Mouse (Mus musculus) B cell, adult 2 months (primary cell): ENCODE data around the gene Smyd4.
"Not testable (repeated sequence)": the region's sequence is repeated elsewhere in the genome, so short reads cannot be mapped to it uniquely, and the experiment has no call there.

Experiments
- DNase-seq, 2 experiments: peaks; one replicate each; pipeline ENCODE4 v3.0.0; 2022

The Smyd4 gene

DNA sequence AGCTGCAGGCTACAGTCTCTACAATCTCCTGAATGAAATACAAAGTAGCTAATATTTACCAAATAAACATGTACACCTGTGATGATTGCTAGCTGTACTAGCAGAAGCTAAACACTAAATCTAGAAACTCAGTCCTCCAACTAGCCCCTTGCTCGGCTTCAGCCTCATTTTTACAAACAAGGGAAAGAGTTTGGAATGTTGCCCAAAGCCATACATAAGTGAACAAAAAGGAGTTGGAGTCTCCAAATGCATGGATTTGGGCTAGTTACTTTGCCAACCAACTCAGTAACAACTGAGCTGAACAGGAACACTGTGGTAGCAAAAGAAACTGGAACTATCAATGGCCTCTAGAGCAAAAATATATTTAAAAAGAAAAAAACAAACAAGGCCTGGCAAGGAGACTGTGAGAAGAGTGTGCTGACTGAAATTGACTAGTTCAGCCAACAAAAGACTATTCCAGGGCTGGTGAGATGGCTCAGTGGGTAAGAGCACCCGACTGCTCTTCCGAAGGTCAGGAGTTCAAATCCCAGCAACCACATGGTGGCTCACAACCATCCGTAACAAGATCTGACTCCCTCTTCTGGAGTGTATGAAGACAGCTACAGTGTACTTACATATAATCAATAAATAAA is 1.6 kb upstream of the Smyd4 start:
- DNase-seq = no peak

DNA sequence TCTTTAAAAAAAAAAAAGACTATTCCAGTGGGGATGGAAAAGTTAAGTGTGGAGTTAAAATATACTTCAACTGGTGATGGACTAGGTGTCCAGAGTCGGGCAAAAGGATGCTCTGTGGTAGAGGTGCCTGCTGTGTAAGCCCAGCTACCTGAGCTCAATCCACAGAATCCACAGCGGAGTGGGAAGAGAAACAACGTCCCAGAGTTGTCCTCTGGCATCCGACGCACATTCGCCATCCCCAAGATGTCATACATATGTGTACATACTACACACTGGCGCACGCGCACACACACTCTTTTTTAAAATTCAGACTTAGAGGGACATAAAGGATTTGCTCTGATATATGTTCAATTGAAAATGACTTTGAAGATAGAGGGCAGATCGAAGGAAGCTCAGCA is 1.0 kb upstream of the Smyd4 start:
- no peak for DNase-seq

DNA sequence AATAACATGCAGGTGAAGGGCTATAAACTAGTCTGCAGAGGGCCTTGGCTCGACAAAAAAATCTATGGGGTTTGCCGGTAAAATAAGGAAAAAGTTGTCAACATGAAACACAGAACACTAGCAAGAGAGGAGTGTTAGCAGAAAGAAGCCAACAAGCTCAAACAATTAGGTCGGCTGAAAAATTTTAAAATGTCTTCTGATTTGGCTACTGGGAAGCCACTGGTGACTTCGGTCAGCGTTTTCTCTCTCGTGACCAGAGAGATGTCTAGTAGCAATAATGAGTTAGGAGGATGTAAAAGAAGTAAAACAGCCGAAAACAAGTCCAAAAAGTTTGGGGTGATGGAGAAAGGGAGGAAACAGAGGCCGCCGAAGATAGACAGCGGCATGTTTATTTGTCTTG is 637 bp upstream of the Smyd4 start:
- DNase-seq = no peak

DNA sequence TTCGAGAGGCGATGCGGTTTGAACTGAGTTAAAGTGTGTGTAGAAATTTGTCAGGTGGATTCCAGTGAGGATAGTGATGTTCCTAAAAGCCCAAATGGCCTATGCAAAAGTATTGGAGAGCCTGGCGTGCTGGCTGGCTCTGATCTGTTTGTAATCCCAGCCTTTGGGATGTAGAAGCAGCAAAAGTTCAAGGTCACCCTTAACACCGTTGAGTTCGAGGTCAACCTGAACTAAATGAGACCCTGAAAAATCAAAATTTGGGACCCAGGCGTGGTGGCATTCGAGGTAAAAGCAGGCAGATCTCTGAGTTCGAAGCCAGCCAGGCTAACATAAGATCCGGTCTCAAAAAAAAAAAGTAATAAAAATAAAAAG is 643 bp downstream of the Smyd4 start:
- DNase-seq = no peak

DNA sequence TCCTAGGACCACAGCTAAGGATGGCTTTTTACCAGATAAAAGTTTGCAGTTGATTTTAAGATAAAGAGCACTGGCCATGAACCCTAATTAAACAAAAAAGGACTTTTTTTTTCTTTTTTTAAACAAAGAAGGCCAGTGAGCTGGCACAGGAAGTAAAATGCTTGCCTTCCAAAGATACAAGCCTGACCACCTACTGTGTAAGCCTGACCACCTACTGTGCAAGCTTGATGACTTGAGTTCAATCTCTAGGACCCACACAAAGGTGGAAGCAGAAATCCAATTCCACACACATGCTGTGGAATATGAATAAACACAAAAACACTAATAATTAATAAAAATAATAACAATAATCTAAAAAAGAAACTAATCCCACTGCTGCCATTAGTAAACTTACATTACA is 3.0 kb downstream of the Smyd4 start:
- DNase-seq = no peak

DNA sequence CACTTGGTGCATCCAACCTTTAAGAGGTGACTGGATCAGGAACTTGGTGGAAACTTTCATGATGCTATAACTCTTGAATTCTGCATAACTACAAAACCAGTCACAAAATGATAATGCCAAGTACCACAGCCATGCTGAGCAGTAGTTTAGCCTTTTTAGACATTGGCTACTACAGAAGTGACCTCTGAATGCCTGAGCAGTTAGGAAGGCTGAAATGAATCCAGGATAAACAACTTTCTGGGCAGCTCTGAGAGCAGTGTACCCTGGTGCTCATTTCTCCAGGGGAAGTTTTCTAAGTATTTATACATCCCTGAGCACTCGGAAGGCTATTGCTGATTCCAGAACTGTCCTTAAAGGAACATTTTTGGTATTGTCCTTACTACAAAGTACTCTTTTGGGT is 7.2 kb downstream of the Smyd4 start:
- DNase-seq = no peak

DNA sequence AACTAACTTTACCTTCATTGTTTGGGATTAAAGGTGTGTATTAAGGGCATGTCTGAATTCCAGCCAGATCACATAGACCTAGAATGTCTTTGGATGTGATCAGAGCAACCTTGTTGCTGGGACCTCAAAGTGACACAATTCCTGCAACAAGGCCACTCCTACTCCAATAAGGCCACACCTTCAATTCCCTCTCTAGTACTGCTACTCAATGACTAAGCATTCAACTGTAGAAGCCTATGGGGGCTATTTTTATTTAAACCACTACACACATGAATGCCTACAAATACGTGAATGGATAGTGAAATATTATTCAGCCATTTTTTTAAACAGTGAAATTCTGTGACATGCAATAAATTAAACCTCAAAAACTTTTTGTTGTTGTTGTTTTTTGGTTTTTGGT is 28.9 kb downstream of the Smyd4 start:
- no peak for DNase-seq

DNA sequence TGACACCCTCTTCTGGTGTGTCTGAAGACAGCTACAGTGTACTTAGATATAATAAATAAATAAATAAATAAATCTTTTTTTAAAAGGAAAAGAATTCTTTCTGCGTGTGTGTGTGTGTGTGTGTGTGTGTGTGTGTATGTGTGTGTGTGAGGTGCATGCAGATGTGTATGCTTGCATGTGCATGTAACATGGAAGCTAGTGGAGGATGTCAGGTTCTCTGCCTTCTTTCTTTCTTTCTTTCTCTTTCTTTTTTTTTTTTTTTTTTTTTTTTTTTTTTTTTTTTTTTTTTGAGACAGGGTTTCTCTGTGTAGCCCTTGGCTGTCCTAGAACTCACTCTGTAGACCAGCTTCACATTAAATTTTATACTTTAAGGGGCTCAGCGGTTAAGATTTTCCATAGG is 30.6 kb downstream of the Smyd4 start:
- not testable (repeated sequence) for DNase-seq

DNA sequence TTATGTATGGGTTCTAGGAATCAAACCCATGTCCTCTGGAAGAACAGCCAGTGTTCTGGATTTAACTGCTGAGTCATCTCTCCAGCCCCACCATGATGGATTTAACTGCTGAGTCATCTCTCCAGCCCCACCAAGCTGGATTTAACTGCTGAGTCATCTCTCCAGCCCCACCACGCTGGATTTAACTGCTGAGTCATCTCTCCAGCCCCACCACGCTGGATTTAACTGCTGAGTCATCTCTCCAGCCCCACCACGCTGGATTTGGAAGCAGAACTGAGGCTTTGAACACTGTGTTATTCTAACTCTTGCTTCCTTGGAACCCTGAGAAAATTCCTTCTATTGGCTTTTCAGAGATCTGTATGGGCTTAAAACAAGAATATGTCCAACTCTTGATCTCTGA is 35.3 kb downstream of the Smyd4 start:
- not testable (repeated sequence) for DNase-seq

DNA sequence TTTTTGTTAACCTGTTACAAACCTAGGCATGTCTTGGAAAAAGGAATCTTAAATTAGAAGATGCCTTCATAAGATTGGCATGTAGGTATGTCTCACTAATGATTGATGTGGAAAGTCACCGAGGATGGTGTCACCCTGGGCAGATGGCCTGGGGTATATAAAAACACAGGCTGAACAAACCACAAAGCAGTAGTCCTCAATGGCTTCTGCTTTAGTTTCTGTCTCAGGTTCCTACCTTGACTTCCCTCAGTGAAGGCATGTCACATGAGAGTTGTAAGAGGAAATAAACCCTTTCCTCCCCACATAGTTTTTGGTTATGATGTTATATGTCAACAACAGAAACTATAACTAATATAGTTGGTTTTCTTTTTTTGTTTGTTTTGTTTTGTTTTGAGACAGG is 47.4 kb downstream of the Smyd4 start:
- DNase-seq = peak in 1 of 2 experiments; percentile 13

DNA sequence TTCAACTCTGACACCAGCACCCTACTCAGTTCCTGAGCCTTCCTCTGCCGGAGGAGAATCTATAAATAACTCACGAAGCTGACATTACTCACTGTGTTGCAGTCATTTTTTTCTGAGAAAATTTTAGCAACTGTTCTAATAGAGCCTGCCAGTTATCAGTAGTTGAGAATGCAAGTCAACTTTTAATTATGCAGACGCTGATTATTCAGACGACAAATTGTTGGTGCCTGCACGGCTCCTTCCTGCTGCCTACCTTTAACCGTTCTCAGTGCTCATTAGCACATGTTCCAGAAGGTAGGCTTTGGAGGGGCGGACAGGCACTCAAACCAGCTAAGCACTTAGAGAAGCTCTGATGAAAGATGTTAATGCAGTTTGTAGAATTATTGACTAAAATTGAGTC is 49.2 kb downstream of the Smyd4 start:
- DNase-seq = no peak

DNA sequence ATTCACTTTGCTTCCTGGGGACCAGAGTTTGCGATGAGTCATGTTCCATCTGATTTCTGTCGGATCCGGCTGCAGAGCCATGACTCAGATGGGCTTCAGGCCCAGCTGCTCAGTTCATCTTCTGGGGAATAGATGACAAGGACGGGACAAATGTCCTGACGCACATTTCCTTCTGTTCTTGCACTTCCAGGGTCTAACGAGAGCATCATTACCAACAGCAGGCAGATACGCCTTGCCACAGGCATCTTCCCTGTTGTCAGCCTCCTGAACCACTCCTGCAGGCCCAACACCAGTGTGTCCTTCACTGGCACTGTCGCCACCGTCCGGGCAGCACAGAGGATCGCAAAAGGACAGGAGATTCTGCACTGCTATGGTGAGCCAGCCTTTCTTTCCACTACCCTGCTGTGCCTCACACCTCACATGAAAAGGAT is 51.2 kb downstream of the Smyd4 start:
- no peak for DNase-seq

DNA sequence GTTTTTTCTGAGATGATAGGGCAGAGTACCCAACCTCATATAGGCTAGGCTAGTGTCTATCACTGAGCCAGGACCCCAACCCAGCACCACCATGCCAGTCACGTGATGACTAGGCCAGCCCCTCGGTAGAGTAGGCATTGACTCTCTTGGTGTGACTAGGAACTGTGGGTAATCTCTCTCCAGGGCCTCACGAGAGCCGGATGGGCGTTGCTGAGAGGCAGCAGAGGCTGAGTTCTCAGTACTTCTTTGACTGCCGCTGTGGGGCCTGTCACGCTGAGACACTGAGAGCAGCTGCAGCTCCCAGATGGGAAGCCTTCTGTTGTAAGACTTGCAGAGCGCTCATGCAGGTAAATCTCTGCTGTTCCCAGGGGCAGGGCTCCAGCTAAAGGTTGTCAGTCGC is 51.9 kb downstream of the Smyd4 start:
- DNase-seq = no peak

DNA sequence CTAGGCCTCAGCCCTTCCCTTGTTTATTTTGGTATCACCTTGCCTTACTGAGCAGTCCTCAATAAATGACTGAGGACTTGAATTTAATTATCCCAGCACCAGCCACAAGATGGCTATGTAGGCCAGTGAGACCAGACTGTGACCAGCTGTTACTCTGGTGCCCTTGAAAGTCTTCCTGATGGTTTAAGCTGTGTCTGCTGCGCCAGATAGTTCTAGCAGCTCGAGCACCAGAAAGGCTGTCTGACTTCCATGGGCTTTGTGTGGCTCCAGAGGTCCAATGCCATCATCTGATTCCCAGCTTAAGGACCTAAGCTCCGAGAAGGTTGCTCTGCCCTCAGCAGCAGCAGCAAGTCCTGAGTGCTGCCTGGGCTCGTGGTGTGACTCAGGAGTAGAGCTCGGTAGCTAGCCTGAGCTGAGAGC is 54.0 kb downstream of the Smyd4 start:
- peak; percentile 38 to 39 for DNase-seq

DNA sequence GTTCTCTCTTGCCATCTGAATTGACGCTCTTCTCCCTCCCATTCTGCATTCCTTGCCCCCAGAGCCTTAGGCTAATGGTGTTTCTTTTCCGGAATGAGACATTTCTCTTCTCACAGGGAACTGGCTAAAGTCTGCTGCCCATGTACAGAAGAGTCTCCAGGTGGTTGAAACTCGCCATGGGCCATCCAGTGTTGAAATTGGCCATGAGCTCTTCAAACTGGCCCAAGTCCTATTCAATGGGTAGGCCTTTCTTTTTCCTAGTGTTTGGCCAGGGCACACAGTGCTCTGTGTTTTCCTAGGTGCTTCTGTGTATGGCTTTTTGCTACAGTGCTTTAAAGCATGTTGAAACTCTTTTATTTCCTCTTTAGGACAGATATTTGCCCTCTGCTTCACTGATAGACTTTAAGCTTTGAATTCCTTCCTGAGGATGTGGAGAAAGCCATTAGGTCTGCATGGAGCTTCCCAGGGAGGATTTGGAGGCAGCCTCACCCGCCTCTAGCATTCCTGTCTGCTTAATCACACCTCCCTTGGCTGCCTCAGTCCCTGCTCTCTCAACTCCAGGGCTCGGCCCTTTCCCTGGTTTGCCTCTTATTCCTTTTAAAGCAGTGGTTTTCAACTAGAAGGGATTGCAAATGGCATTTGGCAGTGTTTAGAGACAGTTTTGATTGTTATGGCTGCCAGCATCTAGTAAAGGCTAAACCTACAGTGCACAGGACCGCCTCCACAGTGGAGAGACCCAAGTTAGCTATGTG is 55.2 kb downstream of the Smyd4 start:
- no peak for DNase-seq

DNA sequence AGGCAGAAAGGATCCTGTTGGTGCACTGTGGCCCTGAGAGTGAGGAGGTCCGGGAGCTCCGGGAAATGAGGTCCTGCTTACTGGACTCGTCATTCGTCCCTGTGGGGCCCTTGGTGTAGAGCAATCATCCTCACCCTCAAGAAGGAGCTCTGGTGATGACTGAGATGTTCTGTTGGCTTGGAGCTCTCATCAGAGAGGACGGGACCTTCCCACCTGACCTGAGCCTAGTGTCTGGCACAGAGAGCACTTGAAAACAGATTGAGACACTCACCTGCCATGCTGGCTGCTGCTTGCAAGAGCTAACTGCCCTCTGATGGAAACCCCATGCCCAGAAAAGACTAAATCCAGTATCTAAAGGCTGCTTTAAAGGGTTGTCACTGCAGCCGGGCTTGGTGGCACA is 56.6 kb downstream of the Smyd4 start:
- no peak for DNase-seq

DNA sequence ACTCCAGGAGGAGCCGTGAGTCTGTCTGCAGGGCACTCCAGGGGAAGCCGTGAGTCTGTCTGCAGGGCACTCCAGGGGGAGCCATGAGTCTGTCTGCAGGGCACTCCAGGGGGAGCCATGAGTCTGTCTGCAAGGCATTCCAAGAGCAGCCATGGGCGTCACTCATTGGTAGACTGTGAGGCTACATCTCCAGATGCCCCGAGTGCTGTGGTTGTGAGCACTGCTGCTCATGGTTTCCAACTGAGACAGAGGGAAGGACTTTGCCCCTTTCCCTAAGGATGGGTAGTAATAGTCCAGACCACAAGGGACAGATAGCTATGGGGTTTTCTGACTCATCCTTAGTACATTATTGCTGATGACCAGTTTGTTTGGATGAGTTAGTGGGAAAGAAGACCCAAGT is 57.9 kb downstream of the Smyd4 start:
- DNase-seq = no peak

DNA sequence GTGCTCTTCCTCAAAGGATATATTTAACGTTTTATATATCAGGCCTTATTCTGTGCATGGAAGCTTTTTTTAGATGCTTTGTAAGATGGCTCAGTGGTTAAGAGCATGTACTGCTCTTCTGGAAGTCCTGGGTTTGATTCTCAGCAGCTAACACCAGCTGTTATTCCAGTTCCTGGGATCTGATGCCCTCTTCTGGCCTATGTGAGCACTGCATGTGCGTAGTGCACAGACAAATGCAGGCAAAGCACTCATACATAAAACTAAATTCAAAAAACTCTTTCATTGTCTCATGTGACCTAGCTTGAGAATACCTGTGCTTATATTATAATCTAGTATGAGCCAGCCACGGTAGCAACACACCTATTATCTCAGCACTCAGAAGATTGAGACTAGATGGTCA is 58.6 kb downstream of the Smyd4 start:
- DNase-seq = peak; percentile 81

DNA sequence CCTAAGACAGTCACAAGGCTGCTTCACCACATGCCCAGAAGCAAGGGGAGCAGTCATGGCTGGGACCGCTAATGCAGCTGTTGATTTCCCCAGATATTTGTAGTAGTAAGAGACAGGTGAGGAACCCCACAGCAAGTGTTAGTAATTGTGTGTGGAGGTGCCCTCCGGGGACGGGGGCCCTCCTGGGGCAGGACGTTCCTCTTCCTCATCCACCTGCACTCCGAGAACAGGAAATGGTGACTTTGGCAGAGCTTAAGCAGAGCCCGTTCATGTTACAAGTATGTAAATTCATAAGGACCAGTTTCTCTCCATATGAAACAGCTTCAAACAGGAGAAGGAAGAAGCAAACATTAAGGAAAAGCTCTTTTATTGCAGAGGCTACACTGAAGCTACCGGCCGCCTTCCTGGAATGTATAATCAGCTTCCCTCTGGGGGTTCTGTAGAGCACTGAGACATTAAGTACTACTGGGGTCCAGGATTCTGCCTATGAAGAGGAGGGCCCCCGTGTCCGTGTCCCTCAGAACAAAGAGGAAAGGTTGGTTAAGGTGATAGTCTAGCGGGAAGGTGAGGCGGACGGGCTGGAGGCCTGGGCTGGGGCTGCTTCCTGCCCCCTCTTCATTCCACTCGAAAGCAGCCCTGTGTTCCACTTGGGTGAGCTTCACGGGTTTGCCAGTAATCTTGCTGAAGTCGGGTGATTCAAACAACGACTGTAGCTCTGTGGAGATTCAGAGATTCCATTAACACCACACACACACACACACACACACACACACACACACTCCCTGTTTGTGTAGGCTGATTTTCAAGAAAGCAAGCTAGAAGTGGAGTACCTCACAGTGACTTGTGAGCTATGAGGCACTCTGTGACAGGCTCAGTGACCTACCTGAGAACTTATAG is 61.7 kb downstream of the Smyd4 start:
- peak; percentile 56 to 59 for DNase-seq

DNA sequence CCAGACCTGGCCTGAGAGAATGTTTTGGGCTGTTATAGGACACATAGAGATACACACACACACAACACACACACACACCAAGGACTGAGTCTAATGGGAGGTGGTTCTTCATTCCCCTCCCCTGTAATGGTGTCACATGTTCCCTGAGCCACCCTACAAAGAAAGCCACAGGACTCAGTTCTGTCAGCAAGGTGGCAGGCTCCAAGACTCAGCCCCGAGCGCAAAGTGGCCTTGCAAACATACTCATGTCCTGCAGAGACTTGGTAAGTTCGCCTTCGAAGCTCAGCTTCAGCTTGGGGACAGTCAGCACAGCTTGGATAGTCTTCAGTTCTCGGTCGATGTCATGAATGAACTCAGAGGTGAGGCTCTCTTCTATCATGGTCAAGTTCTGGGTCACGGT is 62.4 kb downstream of the Smyd4 start:
- no peak for DNase-seq

DNA sequence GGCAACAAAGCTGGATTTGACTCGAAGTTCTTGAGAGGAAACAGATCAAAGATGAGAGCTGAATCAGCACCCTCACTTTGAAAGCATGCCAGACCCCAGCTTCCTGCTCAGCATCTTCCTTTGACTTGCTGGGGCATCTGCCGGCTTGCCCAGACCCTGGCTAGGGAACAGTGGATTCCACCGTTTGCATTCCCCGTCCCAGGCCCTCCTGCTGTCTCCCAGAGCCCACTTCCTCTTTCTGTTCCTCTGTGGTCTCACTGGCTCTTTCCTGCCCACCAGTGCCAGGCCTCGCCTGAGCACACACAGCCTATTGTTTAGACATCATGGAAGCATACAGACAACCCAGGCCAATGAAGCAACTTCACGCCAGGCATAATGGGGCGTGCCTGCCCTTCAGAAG is 66.9 kb downstream of the Smyd4 start:
- DNase-seq = peak in 1 of 2 experiments; percentile 42

DNA sequence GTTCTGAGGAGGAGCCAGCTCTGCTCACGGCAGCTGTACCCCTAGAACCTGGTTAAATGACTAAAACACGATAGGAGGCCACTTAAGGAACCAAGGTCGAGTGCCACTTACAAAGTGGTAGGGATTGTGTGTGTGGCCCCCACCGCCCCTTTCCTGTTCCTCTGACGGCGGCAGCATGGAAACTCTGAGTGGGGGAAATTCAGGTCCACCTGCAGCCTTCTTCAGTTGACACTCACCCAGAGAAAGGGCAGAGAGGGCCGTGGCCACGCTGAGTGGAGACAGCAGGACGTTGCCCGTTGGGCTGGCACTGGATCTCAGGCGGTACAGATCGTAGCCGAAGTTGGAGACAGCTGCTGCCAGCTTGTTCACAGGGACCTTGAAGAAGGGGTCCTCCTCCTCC is 67.8 kb downstream of the Smyd4 start:
- peak; percentile 32 to 39 for DNase-seq

DNA sequence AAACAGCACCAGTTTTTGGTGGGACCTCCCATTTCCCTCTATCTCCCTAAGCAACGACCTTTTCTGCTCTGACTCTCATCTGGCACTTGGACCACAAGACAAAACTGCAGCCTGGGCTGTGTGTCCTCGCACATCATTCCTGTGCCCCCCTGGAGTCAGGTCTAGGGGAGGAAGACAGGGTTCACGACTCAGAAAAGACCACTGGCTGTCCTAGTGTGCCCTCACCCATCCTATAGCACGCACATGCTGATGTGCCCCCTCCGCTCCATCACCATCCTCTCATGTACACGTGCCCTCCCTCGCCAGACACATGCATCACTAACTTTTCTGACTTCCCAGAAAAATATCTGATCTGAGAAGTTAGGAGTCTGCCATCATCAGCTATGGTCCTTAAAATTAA is 71.8 kb downstream of the Smyd4 start:
- DNase-seq = no peak
